Mouse (Mus musculus): ENCODE results near the gene Gm9747. TPM values are rescaled to one million over a fixed set of nuclear protein-coding genes. Genes with fewer than 3 reads are reported as not detected.

The Gm9747 gene
- polyA plus RNA-seq, 1 experiment from 2014 or later = 28.3 TPM

DNA sequence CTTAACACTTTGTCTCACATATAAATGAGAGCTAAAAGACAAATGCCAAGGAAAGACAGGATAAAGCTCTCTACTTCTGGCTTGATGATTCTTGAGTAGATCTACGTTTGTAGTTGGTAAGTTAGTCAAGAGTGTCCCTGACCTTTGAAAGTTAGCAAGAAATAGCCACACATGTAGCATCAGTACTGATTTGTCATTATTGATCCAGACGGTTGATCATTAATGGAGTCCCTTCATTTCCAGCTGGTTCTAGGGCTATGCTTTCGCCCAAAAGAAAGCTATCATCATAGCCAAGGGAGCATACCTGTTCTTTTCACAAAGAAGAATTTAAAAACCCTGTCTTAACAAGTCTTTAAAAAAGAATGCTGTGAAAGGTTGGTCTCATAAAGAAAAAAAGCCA is 1.7 kb downstream of the Gm9747 start:
- Histone ChIP-seq H3K27ac (replicated peaks) (no peak overlapping the region), H3K9me3 (no peaks in the 10 kb centered on the region), H3K4me1 (replicated peaks) (no peaks in the 10 kb centered on the region), H3K27me3 (no peaks in the 10 kb centered on the region), H3K9ac (no peak overlapping the region), H3K4me2 (no peak overlapping the region), H3K36me3 (0 out of 2 replicates have a peak, but pooled peaks cover 3% of the 10 kb centered on the region), H3K4me3 (no peak overlapping the region)
- WGBS = 84% methylated on average over 3 of the region's 3 CpGs
- ATAC-seq (ENCODE audit: low FRiP score, low read depth) = no peak

GRCm38 (mm10) chr1:82235455-82236104 is 2.7 kb downstream of the Gm9747 start:
- 0 out of 2 replicates have a peak, but pooled peaks cover 3% of the 10 kb centered on the region for H3K36me3 ChIP-seq
- WGBS = 53% methylated on average over 3 of the region's 3 CpGs
- no peak overlapping the region for H3K27ac ChIP-seq (replicated peaks)
- no peaks in the 10 kb centered on the region for H3K9me3 ChIP-seq
- no peak overlapping the region for H3K9ac ChIP-seq
- no peak overlapping the region for H3K4me3 ChIP-seq
- ATAC-seq (ENCODE audit: low FRiP score, low read depth) = no peak
- H3K4me1 ChIP-seq (replicated peaks) = no peaks in the 10 kb centered on the region
- H3K27me3 ChIP-seq = no peaks in the 10 kb centered on the region
- no peak overlapping the region for H3K4me2 ChIP-seq

DNA sequence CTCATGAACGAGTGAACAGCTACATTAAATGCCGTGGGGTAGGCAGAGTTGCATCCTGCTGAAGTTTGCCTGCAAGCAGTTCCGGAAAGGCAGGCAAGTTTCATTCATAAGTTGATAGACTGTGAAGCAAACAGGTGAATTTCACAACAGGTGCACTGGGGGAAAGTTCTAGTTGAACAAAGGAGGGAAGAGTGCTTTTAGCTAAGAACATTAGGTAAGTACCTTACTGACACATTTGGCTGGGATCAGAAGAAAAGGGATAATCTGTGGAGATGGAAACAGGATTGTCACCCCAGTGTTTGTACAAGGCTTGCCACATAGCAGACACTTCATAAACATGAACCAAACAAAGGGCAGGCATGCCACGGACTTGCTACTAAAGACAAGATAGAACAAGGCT is 5.3 kb downstream of the Gm9747 start:
- H3K27me3 ChIP-seq = no peaks in the 10 kb centered on the region
- H3K9ac ChIP-seq = no peak overlapping the region
- H3K4me2 ChIP-seq = no peak overlapping the region
- H3K9me3 ChIP-seq = no peaks in the 10 kb centered on the region
- 0 out of 2 replicates have a peak, but pooled peaks cover 3% of the 10 kb centered on the region for H3K36me3 ChIP-seq
- no peak for ATAC-seq (ENCODE audit: low FRiP score, low read depth)
- no peak overlapping the region for H3K27ac ChIP-seq (replicated peaks)
- H3K4me1 ChIP-seq (replicated peaks) = no peaks in the 10 kb centered on the region
- no peak overlapping the region for H3K4me3 ChIP-seq
- WGBS = 83% methylated on average over 4 of the region's 4 CpGs

- no peak overlapping the region for H3K27ac ChIP-seq (replicated peaks)
- H3K4me3 ChIP-seq = no peak overlapping the region
- H3K36me3 ChIP-seq = 0 out of 2 replicates have a peak, but pooled peaks cover 1% of the 10 kb centered on the region
- ATAC-seq (ENCODE audit: low FRiP score, low read depth) = no peak
- H3K27me3 ChIP-seq = no peaks in the 10 kb centered on the region
- 87% methylated on average over 3 of the region's 3 CpGs for WGBS
- no peak overlapping the region for H3K9ac ChIP-seq
- no peaks in the 10 kb centered on the region for H3K4me1 ChIP-seq (replicated peaks)
- no peaks in the 10 kb centered on the region for H3K9me3 ChIP-seq
- no peak overlapping the region for H3K4me2 ChIP-seq
Measured at GRCm38 (mm10) chr1:82239409-82240201, 6.7 kb downstream of the Gm9747 start.

GRCm38 (mm10) chr1:82243260-82243825 is 10.4 kb downstream of the Gm9747 start:
- Histone ChIP-seq H3K4me2 (no peak overlapping the region), H3K9me3 (no peaks in the 10 kb centered on the region), H3K9ac (no peak overlapping the region), H3K4me3 (no peak overlapping the region), H3K27me3 (no peaks in the 10 kb centered on the region), H3K36me3 (no peaks in the 10 kb centered on the region), H3K4me1 (replicated peaks) (0 out of 2 replicates have a peak, but pooled peaks cover 3% of the 10 kb centered on the region), H3K27ac (replicated peaks) (no peak overlapping the region)
- WGBS = 65% methylated on average over 6 of the region's 6 CpGs
- peak; percentile 75 for ATAC-seq (ENCODE audit: low FRiP score, low read depth)

GRCm38 (mm10) chr1:82245002-82245401 is 12.1 kb downstream of the Gm9747 start:
- no peaks in the 10 kb centered on the region for H3K9me3 ChIP-seq
- H3K4me2 ChIP-seq = no peak overlapping the region
- H3K4me3 ChIP-seq = no peak overlapping the region
- no peaks in the 10 kb centered on the region for H3K27me3 ChIP-seq
- no peak overlapping the region for H3K27ac ChIP-seq (replicated peaks)
- H3K4me1 ChIP-seq (replicated peaks) = 0 out of 2 replicates have a peak, but pooled peaks cover 3% of the 10 kb centered on the region
- ATAC-seq (ENCODE audit: low FRiP score, low read depth) = no peak
- 87% methylated on average over 5 of the region's 5 CpGs for WGBS
- no peak overlapping the region for H3K9ac ChIP-seq
- no peaks in the 10 kb centered on the region for H3K36me3 ChIP-seq

DNA sequence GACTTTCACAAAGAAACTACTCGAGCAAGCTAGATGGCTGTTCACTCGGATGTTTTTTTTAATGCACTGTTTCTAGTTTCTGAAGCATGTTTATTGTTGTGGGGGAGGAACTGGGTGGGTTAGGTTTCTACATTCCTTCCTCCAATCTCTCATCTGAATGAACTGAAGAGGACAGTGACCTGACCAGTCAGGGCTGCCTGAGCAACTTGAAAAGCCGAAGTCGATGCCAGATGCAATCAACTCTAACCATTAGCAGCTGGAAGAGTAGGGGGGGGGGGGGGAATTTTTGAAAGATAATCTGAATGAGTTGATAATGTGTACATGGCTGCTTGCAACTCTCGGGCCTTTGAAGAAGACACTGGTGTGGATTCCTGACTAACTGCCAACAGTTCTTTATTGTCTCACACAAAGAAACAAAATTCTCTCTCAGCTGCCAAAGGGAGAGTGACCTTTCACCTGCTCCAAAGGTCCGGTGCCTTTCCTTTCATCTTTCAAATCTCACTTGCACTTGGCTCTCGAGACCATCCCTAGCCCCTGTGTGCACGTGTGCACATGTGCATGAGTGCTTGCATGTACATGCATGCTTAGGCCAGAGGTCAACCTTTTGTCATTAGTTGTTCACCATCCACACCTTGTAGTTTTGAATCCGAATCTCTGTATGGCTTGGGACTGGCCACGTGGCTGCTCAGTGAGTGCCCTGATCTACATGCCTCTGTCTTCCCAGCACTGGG is 14.5 kb downstream of the Gm9747 start:
- H3K4me2 ChIP-seq = no peak overlapping the region
- WGBS = 49% methylated on average over 10 of the region's 10 CpGs
- ATAC-seq (ENCODE audit: low FRiP score, low read depth) = 0 out of 2 replicates have a peak, but pooled peaks have one; percentile 23
- 0 out of 2 replicates have a peak, but pooled peaks cover 3% of the 10 kb centered on the region for H3K4me1 ChIP-seq (replicated peaks)
- H3K9me3 ChIP-seq = no peaks in the 10 kb centered on the region
- no peak overlapping the region for H3K27ac ChIP-seq (replicated peaks)
- H3K36me3 ChIP-seq = no peaks in the 10 kb centered on the region
- no peak overlapping the region for H3K4me3 ChIP-seq
- H3K9ac ChIP-seq = no peak overlapping the region
- H3K27me3 ChIP-seq = no peaks in the 10 kb centered on the region

GRCm38 (mm10) chr1:82253789-82254445 is 21.0 kb downstream of the Gm9747 start:
- 0 out of 2 replicates have a peak, but pooled peaks have one; percentile 61 for ATAC-seq (ENCODE audit: low FRiP score, low read depth)
- H3K36me3 ChIP-seq = no peaks in the 10 kb centered on the region
- 82% methylated on average over 9 of the region's 9 CpGs for WGBS

GRCm38 (mm10) chr1:82257457-82257856 is 24.5 kb downstream of the Gm9747 start:
- Histone ChIP-seq H3K36me3 (no peaks in the 10 kb centered on the region), H3K4me3 (no peak overlapping the region), H3K9ac (no peak overlapping the region), H3K27me3 (no peaks in the 10 kb centered on the region), H3K4me2 (no peak overlapping the region), H3K9me3 (no peaks in the 10 kb centered on the region), H3K27ac (replicated peaks) (no peak overlapping the region), H3K4me1 (replicated peaks) (peaks cover 14% of the 10 kb centered on the region; the same call in 1 of the 2 replicates)
- WGBS = 69% methylated on average over 5 of the region's 5 CpGs
- no peak for ATAC-seq (ENCODE audit: low FRiP score, low read depth)

More at GRCm38 (mm10) chr1:82253789-82254445, 21.0 kb downstream of the Gm9747 start:
- no peak overlapping the region for H3K4me3 ChIP-seq
- no peaks in the 10 kb centered on the region for H3K9me3 ChIP-seq
- H3K27ac ChIP-seq (replicated peaks) = no peak overlapping the region
- H3K4me1 ChIP-seq (replicated peaks) = peaks cover 6% of the 10 kb centered on the region; the same call in 1 of the 2 replicates
- H3K4me2 ChIP-seq = no peak overlapping the region
- no peak overlapping the region for H3K9ac ChIP-seq
- H3K27me3 ChIP-seq = no peaks in the 10 kb centered on the region

DNA sequence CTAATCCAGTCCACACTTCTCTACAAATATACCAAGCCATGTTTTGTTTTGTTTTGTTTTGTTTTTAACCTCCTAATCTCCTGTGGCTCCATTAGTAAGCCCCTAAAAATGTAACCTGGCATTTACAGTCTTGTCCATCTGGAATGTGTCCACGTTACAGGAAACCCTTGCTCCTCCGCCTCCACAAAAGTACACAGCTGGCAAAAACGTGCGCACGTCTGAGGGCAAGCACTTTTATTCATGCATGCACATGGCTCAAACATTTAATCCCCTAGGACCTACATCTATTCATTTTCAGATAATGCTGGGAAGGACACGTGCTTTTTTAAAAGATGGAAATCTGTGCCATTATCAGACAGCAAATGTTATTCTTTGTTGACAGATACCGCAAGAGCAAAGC is 25.4 kb downstream of the Gm9747 start:
- Histone ChIP-seq H3K4me2 (no peak overlapping the region), H3K4me1 (replicated peaks) (peaks cover 14% of the 10 kb centered on the region; the same call in 1 of the 2 replicates), H3K9me3 (no peaks in the 10 kb centered on the region), H3K27ac (replicated peaks) (no peak overlapping the region), H3K36me3 (no peaks in the 10 kb centered on the region), H3K4me3 (no peak overlapping the region), H3K27me3 (no peaks in the 10 kb centered on the region), H3K9ac (no peak overlapping the region)
- ATAC-seq (ENCODE audit: low FRiP score, low read depth) = no peak
- 33% methylated on average over 7 of the region's 7 CpGs for whole genome bisulfite sequencing

DNA sequence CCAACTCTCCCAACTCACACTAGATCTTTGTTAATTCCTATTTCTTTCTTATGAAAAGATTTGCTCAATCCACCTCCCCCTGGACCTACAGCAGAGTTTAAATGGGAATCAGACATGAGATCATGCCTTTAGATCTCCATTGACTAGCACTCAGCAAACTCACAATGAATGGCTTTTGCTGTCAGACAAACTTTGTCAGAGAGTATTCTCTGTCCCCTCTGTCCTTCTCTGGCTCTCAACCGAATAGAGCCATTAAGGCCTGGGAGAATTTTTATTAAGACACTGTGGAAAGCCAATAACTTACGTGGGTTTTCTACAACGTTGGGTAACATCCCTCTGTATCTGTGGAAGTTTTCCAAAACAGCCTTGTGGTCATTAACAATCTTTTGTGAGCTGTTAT is 27.1 kb downstream of the Gm9747 start:
- Histone ChIP-seq H3K27ac (replicated peaks) (no peak overlapping the region), H3K4me1 (replicated peaks) (peaks cover 14% of the 10 kb centered on the region; the same call in 1 of the 2 replicates), H3K36me3 (no peaks in the 10 kb centered on the region), H3K4me2 (no peak overlapping the region), H3K9me3 (no peaks in the 10 kb centered on the region), H3K27me3 (no peaks in the 10 kb centered on the region), H3K9ac (no peak overlapping the region), H3K4me3 (no peak overlapping the region)
- no peak for ATAC-seq (ENCODE audit: low FRiP score, low read depth)
- WGBS = 56% methylated on average over 3 of the region's 3 CpGs

All from hindbrain, embryonic 15.5 days (tissue).